Mouse (Mus musculus) adrenal gland, postnatal 25 days (tissue): Measurements from ENCODE around the gene Dcxr. TPM values are rescaled to one million over a fixed set of nuclear protein-coding genes. Genes with fewer than 3 reads are reported as not detected.

Experiments used
- total RNA-seq: library from RNA; stranded (reverse); gene quantifications from 2 replicates; pipeline ENCODE4 v1.2.3, GENCODE M21; 2021

Dcxr gene
- total RNA-seq, 1 experiment from 2014 or later = 82.3 TPM

Other genes with a start within 250 kb of the Dcxr start
- gene Mrpl12, start 242.7 kb downstream of the Dcxr start, total RNA-seq = 96.3 and 104 TPM in 2 replicates
- gene Slc25a10, start 235.4 kb downstream of the Dcxr start, total RNA-seq = 102 and 151 TPM in 2 replicates
- gene Gcgr, start 196.6 kb downstream of the Dcxr start, total RNA-seq = 1.0 and 3.5 TPM in 2 replicates
- 67.5 and 75.4 TPM in 2 replicates for gene Mcrip1, start 177.6 kb downstream of the Dcxr start, total RNA-seq
- 1.4 TPM in 1 of 2 replicates, not detected in the other for gene Ppp1r27, start 176.1 kb downstream of the Dcxr start, total RNA-seq
- gene P4hb, start 154.0 kb downstream of the Dcxr start, total RNA-seq = 407 and 486 TPM in 2 replicates
- 333 and 334 TPM in 2 replicates for gene Arhgdia, start 145.7 kb downstream of the Dcxr start, total RNA-seq
- gene Alyref, start 128.9 kb downstream of the Dcxr start, total RNA-seq = 101 and 105 TPM in 2 replicates
- 81.5 and 102 TPM in 2 replicates for gene Anapc11, start 128.9 kb downstream of the Dcxr start, total RNA-seq
- gene Npb, start 118.8 kb downstream of the Dcxr start, total RNA-seq = 3.1 TPM in 1 of 2 replicates, not detected in the other
- gene Pcyt2, start 109.3 kb downstream of the Dcxr start, total RNA-seq = 344 and 351 TPM in 2 replicates
- gene Sirt7, start 102.0 kb downstream of the Dcxr start, total RNA-seq = 82.5 and 103 TPM in 2 replicates
- 69.7 and 76.5 TPM in 2 replicates for gene Mafg, start 93.7 kb downstream of the Dcxr start, total RNA-seq
- 1.3 TPM in 2 replicates for gene Pycr1, start 83.5 kb downstream of the Dcxr start, total RNA-seq
- gene Myadml2, start 79.1 kb downstream of the Dcxr start, total RNA-seq = not detected in 2 replicates
- gene Notum, start 66.1 kb downstream of the Dcxr start, total RNA-seq = 9.4 and 12.1 TPM in 2 replicates
- gene Aspscr1, start 54.3 kb downstream of the Dcxr start, total RNA-seq = 83.4 and 112 TPM in 2 replicates
- 52.6 and 54.2 TPM in 2 replicates for gene Cenpx, start 13.5 kb downstream of the Dcxr start, total RNA-seq
- gene Lrrc45, start 13.4 kb downstream of the Dcxr start, total RNA-seq = 40.9 and 46.8 TPM in 2 replicates
- gene Rac3, start 5.8 kb downstream of the Dcxr start, total RNA-seq = 5.6 and 10.0 TPM in 2 replicates
- gene Cbr2, start 4.8 kb upstream of the Dcxr start, total RNA-seq = 1.9 and 3.7 TPM in 2 replicates
- 11.4 and 18.7 TPM in 2 replicates for gene Hmga1b, start 35.5 kb upstream of the Dcxr start, total RNA-seq
- gene Rfng, start 56.9 kb upstream of the Dcxr start, total RNA-seq = 21.3 and 23.9 TPM in 2 replicates
- gene Gps1, start 57.0 kb upstream of the Dcxr start, total RNA-seq = 120 and 131 TPM in 2 replicates
- gene Dus1l, start 69.1 kb upstream of the Dcxr start, total RNA-seq = 62.7 and 65.8 TPM in 2 replicates
- 1,301 and 1,518 TPM in 2 replicates for gene Fasn, start 97.3 kb upstream of the Dcxr start, total RNA-seq
- 12.1 and 13.3 TPM in 2 replicates for gene Ccdc57, start 205.6 kb upstream of the Dcxr start, total RNA-seq
- 0.38 and 0.85 TPM in 2 replicates for gene Slc16a3, start 221.2 kb upstream of the Dcxr start, total RNA-seq